Mouse (Mus musculus) central nervous system, embryonic 14 days (tissue): Measurements from ENCODE around the gene Irs3. TPM values are rescaled to one million over a fixed set of nuclear protein-coding genes. Genes with fewer than 3 reads are reported as not detected.

Source experiments
- polyA plus RNA-seq: library from polyadenylated mRNA; depleted of rRNA; stranded (reverse); fragments of >200 nt; gene quantifications from 2 replicates; pipeline ENCODE4 v1.2.3, GENCODE M21; 2012; rRNA removed

The Irs3 gene
- 0.06 and 0.13 TPM in 2 replicates for polyA plus RNA-seq

GRCm38 (mm10) chr5:137645652-137646091 is at the start of gene Irs3:
Gene Irs3, minus strand, starts transcription at chr5:137645714.

DNA sequence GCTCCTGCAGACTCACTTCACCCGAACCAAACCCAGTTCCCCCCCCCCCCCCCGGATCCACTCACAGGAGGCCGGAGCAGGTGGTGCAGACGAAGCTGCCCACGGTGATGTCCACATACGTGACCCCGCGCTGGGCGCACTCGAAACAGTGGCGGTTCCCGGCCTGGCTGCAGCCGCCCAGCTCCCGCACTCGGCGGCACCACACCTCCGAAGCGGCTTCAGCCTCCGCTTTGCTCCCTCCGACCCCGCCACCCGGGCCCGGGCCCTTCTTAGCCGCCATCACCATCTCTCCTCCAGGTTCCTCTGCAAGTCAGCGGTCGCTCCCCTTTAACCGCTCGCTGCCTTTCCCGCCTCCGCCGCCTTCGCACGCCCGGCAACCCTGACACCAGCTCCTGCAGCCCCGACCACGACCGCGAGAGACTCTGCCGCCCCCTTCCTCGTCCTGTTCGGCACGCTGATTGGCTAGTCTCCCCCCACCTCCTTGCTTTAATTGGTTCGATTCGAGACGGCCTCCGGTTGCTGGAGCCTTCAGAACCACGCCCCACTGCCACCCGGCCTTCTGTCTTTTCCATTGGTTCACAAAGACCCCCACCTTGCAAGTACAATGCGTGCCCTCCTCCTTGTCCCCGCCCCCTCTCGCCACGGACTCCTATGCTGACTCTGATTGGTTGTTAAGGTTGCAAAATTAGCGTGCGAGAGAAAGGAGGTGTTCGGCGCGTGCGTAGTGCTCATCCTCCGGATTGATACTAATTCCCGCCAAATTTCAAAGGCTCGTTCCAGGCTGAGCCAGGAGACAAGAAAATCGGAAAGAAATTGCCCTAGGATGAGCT is 39.0 kb upstream of the Irs3 start, which contains the start of gene Agfg2:
Agfg2 (minus strand) TSS at position 433 of the 830 bp plus-strand sequence.

DNA sequence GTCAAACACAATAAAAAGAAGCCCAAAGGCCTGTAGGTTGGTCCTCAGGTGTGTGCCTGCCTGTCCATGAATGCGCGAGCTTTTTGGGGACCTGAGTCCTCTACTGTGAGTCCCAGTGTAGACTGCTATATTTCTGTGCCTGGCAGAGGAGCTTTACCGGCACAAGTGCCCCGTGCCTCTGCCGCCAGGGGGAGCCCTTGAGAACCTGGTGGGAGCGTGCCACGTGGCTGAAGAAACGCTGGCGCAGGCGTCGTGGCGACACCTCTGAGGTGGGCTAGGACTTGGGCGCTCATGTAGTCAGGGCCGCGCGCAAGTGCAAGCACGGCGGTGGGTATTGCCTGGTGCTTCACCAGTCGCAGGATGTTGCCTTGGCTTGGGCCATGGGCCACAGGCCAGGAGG is 4.5 kb downstream of the Irs3 start, which contains the start of gene Sap25:
Sap25 (plus strand) TSS at position 281 of the 400 bp plus-strand sequence.

GRCm38 (mm10) chr5:137628498-137629305 is 16.8 kb downstream of the Irs3 start, which contains the start of the genes Fbxo24, Lrch4 and Gm20605:
Gene Fbxo24, minus strand, starts transcription at chr5:137629002.
Gene Lrch4, plus strand, starts transcription at chr5:137629121.
Gene Gm20605, plus strand, starts transcription at chr5:137629175.

GRCm38 (mm10) chr5:137613550-137613949 is 32.0 kb downstream of the Irs3 start, which contains the start of gene Pcolce:
Gene Pcolce, minus strand, starts transcription at chr5:137613784.

DNA sequence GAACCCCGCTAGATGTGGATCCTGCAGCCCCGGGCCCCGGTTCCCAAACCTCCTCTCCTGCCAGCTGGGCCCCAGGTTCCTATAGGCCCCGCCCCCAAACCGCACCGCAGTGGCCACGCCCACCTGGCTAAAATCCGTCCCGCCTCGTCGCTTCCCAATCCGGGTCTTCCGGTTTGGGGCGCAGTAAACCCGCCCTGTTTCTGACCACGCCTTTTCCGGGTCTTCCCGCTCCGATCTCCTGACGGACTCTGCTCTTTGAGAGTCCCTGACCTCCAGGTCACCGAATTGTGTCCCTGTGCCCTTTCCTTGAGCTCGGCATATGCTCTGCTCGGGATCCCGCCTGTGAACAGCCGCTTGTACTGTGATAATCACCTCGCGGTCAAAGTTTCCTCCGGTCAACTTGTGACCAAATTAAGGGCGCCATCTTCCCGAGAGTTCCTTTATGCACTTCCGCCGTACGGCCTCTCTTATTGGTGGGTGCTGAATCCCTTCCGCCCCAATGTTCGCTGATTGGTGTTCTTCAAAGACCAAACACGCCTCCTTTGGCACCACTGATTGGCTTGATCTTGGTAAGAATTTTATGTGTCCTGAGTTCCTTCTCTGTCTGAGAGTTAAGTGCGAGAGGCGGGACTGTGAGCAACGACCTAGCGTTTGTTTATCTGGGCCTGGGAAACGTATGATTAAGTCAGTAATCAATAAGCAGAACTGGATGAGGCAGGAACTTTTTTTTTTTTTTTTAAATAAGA is 44.7 kb downstream of the Irs3 start, which contains the start of gene Mospd3:
Mospd3 (minus strand) TSS at position 440 of the 746 bp plus-strand sequence.

Other genes starting within 250 kb of the Irs3 start
- gene Zan, start 168.7 kb downstream of the Irs3 start, polyA plus RNA-seq: 0.26 and 0.64 TPM in 2 replicates
- gene Pop7, start 143.2 kb downstream of the Irs3 start, polyA plus RNA-seq: 63.7 and 67.0 TPM in 2 replicates
- gene Gigyf1, start 127.2 kb downstream of the Irs3 start, polyA plus RNA-seq: 56.8 and 62.1 TPM in 2 replicates
- gene Epo, start 112.5 kb downstream of the Irs3 start, polyA plus RNA-seq: not detected in 2 replicates
- 859 and 883 TPM in 2 replicates for gene Gnb2, start 112.2 kb downstream of the Irs3 start, polyA plus RNA-seq
- gene Actl6b, start 92.2 kb downstream of the Irs3 start, polyA plus RNA-seq: 237 and 255 TPM in 2 replicates
- 8.2 and 9.8 TPM in 2 replicates for gene Tfr2, start 75.9 kb downstream of the Irs3 start, polyA plus RNA-seq
- gene Mospd3, start 44.7 kb downstream of the Irs3 start, polyA plus RNA-seq: 68.3 and 78.4 TPM in 2 replicates
- gene Pcolce, start 31.9 kb downstream of the Irs3 start, polyA plus RNA-seq: 30.6 and 64.8 TPM in 2 replicates
- 0.23 and 0.26 TPM in 2 replicates for gene Fbxo24, start 16.7 kb downstream of the Irs3 start, polyA plus RNA-seq
- 22.0 and 23.5 TPM in 2 replicates for gene Lrch4, start 16.6 kb downstream of the Irs3 start, polyA plus RNA-seq
- 16.1 and 17.9 TPM in 2 replicates for gene Gm20605, start 16.5 kb downstream of the Irs3 start, polyA plus RNA-seq
- gene Sap25, start 4.4 kb downstream of the Irs3 start, polyA plus RNA-seq: 35.2 and 37.5 TPM in 2 replicates
- 16.9 and 19.4 TPM in 2 replicates for gene Agfg2, start 39.0 kb upstream of the Irs3 start, polyA plus RNA-seq
- gene Nyap1, start 95.9 kb upstream of the Irs3 start, polyA plus RNA-seq: 165 and 183 TPM in 2 replicates
- gene Tsc22d4, start 100.0 kb upstream of the Irs3 start, polyA plus RNA-seq: 57.8 and 66.5 TPM in 2 replicates
- gene Ppp1r35, start 133.1 kb upstream of the Irs3 start, polyA plus RNA-seq: 55.5 and 66.0 TPM in 2 replicates
- 36.2 and 40.2 TPM in 2 replicates for gene Mepce, start 141.9 kb upstream of the Irs3 start, polyA plus RNA-seq
- 11.3 and 14.0 TPM in 2 replicates for gene Zcwpw1, start 142.1 kb upstream of the Irs3 start, polyA plus RNA-seq
- gene Pilra, start 190.6 kb upstream of the Irs3 start, polyA plus RNA-seq: 0.38 TPM in 2 replicates
- 0.09 and 0.10 TPM in 2 replicates for gene Pilrb1, start 212.4 kb upstream of the Irs3 start, polyA plus RNA-seq
- 0.04 and 0.11 TPM in 2 replicates for gene Pilrb2, start 226.1 kb upstream of the Irs3 start, polyA plus RNA-seq